Mouse (Mus musculus) heart, embryonic 11.5 days (tissue): ENCODE measurements around the gene Glmn. TPM values are rescaled to one million over a fixed set of nuclear protein-coding genes. Genes with fewer than 3 reads are reported as not detected.

ENCODE experiments used
- ATAC-seq: fragments of 200-750 bp; cut with Nextera tagmentation; replicated peaks from 2 replicates; pipeline ENCODE4 v1.8.0; 2017; ENCODE audit warnings: moderate library complexity; ENCODE audit not compliant: insufficient number of reproducible peaks, low FRiP score, low TSS enrichment
- H3K27ac ChIP-seq: fragments of 300-500 bp; sonication (generic); 2 replicates; pipeline ENCODE4 v1.5.1; 2014; ENCODE audit warnings: mild to moderate bottlenecking, low read depth, low read length
- H3K27me3 ChIP-seq: fragments of 300-500 bp; sonication (generic); 2 replicates; pipeline ENCODE4 v1.6.1; 2014; ENCODE audit warnings: mild to moderate bottlenecking, low read length, mixed read lengths; ENCODE audit not compliant: control insufficient read depth, insufficient read depth
- H3K36me3 ChIP-seq: fragments of 300-500 bp; sonication (generic); 2 replicates; pipeline ENCODE4 v1.6.1; 2014; ENCODE audit warnings: mild to moderate bottlenecking, low read length, moderate library complexity, mixed read lengths; ENCODE audit not compliant: control insufficient read depth, insufficient read depth
- H3K4me1 ChIP-seq: fragments of 300-500 bp; sonication (generic); 2 replicates; pipeline ENCODE4 v1.6.1; 2014; ENCODE audit warnings: low read length; ENCODE audit not compliant: control insufficient read depth, insufficient read depth
- H3K4me2 ChIP-seq: fragments of 300-500 bp; sonication (generic); 2 replicates; pipeline ENCODE4 v1.6.1; 2014; ENCODE audit warnings: mild to moderate bottlenecking, moderate library complexity
- H3K4me3 ChIP-seq: fragments of 300-500 bp; sonication (generic); 2 replicates; pipeline ENCODE4 v1.5.1; 2014; ENCODE audit warnings: low read depth, low read length
- H3K9ac ChIP-seq: fragments of 300-500 bp; sonication (generic); 2 replicates; pipeline ENCODE4 v1.6.1; 2014; ENCODE audit warnings: mild to moderate bottlenecking, low read depth, low read length, moderate library complexity
- H3K9me3 ChIP-seq: fragments of 300-500 bp; sonication (generic); replicated peaks from 2 replicates; pipeline ENCODE4 v1.6.1; 2016; ENCODE audit warnings: low read length; ENCODE audit not compliant: control insufficient read depth
- WGBS: fragments of 180-500 bp; shearing (Covaris S2); extraction: QIAGEN DNeasy Blood & Tissue Kit; methylation state at CpG from one replicate; pipeline ENCODE4 v1.1.7; 2014; ENCODE audit not compliant: insufficient replicate concordance; 5-methylcytosine and 5-hydroxymethylcytosine counted together
- polyA plus RNA-seq: library from polyadenylated mRNA; unstranded; fragments of >200 nt; fragmentation: Nextera tagmentation; extraction: Ambion mirVana; gene quantifications from 2 replicates; pipeline ENCODE4 v1.2.1, GENCODE M21; 2014

Gene Glmn
- polyA plus RNA-seq: 27.9 and 29.7 TPM in 2 replicates

DNA sequence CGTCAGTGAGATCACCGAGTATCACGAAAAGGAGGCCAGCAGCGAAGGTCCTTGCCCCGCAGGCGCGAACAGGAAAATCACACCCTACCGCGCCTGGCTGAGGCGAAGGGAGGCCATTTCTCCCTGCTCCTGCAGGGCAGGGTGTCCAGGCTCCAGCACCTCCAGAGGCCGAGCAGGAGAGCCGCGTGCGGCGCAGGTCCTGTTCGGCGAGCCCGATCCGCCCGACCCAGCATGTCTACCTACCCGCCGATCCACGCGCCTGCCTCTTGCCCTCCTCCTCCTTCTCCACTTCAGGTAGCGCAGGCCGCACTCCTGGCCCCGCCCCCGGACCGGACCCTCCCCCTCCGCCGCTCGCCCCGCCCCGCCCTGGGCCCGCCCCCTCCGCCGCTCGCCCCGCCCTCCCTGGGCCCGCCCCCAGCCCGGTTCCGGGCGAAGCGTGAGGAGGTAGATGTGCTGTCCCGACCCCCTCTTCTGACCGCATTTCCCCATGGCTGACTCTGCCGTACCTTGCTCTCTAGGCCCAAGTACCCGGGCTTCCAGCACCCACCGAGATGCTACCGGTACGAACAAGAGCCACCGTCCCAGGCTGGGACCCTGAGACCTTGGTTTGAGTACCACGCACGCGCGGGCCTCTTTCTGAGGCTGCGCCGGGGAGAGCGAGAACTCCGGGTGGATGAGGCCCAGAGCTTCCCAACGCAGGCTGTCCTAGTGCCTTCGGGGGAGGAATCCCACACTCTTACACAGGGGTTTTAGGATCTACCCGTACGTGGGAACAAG lies at the start of gene Glmn, which contains the start of gene Rpap2:
Glmn (minus strand) TSS at position 588 of the 777 bp plus-strand sequence.
Rpap2 (plus strand) TSS at position 73 of the 777 bp plus-strand sequence.
- H3K36me3 ChIP-seq: peaks cover 5% of the 10 kb centered on the region
- under 1% methylated on average over 58 of the region's 64 CpGs for WGBS
- peak within 1 kb of the TSS; percentile 81 for H3K9ac ChIP-seq
- no peaks in the 10 kb centered on the region for H3K27me3 ChIP-seq
- no peaks in the 10 kb centered on the region for H3K4me1 ChIP-seq
- peak within 1 kb of the TSS; percentile 80 for H3K4me2 ChIP-seq
- H3K27ac ChIP-seq: peak within 1 kb of the TSS; percentile 47
- H3K9me3 ChIP-seq: no peaks in the 10 kb centered on the region
- H3K4me3 ChIP-seq: peak within 1 kb of the TSS; percentile 50
- peak; percentile 96 for ATAC-seq

GRCm38 (mm10) chr5:107645935-107646334 lies 48.2 kb upstream of the Glmn start:
- peaks cover 4% of the 10 kb centered on the region; the same call in 1 of the 2 replicates for H3K4me1 ChIP-seq
- 83% methylated on average over 2 of the region's 2 CpGs for WGBS
- H3K36me3 ChIP-seq: no peaks in the 10 kb centered on the region; the same call in none of the 2 replicates
- H3K4me3 ChIP-seq: no peak overlapping the region
- no peak overlapping the region for H3K9ac ChIP-seq
- no peak overlapping the region for H3K27ac ChIP-seq
- no peak overlapping the region for H3K4me2 ChIP-seq
- H3K9me3 ChIP-seq: no peaks in the 10 kb centered on the region
- ATAC-seq: no peak
- H3K27me3 ChIP-seq: no peaks in the 10 kb centered on the region

DNA sequence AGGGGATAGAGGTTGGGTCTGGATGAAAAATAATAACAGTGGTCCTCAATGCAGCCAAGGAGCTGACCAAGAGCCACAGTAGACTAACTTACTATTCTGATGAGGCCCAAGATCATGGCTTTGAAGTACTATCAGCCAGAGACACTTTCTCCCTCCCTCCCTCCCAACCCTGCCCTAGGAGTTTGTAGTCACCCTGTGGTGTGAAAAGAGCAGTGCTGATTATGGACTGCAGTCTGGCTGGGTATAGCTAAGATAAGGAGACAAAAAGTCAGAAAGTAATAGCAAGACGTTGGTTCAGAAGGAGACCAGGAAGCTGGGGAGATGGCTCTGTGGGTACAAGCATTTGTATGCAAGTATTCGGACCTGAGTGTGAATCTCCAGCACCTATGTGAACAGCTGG lies 46.9 kb upstream of the Glmn start:
- Histone ChIP-seq H3K4me1 (peaks cover 4% of the 10 kb centered on the region; the same call in 1 of the 2 replicates), H3K36me3 (no peaks in the 10 kb centered on the region; the same call in none of the 2 replicates), H3K9me3 (no peaks in the 10 kb centered on the region), H3K27me3 (no peaks in the 10 kb centered on the region), H3K4me2 (no peak overlapping the region), H3K27ac (no peak overlapping the region), H3K9ac (no peak overlapping the region), H3K4me3 (no peak overlapping the region)
- no peak for ATAC-seq
- 61% methylated on average over 2 of the region's 2 CpGs for WGBS

- no peak overlapping the region for H3K27ac ChIP-seq
- 81% methylated on average over 8 of the region's 8 CpGs for WGBS
- H3K9ac ChIP-seq: no peak overlapping the region
- no peak overlapping the region for H3K4me2 ChIP-seq
- H3K4me3 ChIP-seq: no peak overlapping the region
- no peaks in the 10 kb centered on the region for H3K27me3 ChIP-seq
- no peaks in the 10 kb centered on the region for H3K4me1 ChIP-seq
- H3K9me3 ChIP-seq: no peaks in the 10 kb centered on the region
- ATAC-seq: no peak
- no peaks in the 10 kb centered on the region; the same call in none of the 2 replicates for H3K36me3 ChIP-seq
These were observed 40.7 kb upstream of the Glmn start for GRCm38 (mm10) chr5:107638366-107638765.

DNA sequence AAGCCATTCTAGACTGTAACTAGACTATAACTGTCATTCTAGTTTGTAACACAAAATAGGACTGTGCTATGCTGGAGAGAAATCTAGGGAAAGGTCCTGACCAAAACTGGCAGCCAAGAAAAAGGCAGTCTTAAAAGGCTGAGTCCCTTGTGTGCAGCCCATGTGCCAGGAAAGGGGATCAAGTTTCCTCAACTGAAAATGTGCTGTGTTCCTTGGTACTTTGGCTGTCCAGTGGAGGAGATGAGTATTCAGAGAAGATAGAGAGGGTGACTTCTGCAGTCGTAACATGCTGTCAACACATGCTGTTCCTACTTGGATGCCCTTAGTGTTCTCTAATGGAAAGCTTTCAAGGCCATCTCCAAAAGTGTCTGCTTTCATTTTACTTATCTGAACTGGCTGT lies 39.4 kb upstream of the Glmn start:
- no peak for ATAC-seq
- Histone ChIP-seq H3K4me3 (no peak overlapping the region), H3K27me3 (no peaks in the 10 kb centered on the region), H3K4me2 (no peak overlapping the region), H3K4me1 (no peaks in the 10 kb centered on the region), H3K36me3 (no peaks in the 10 kb centered on the region; the same call in none of the 2 replicates), H3K27ac (no peak overlapping the region), H3K9me3 (no peaks in the 10 kb centered on the region), H3K9ac (no peak overlapping the region)
- 41% methylated on average over 1 of the region's 1 CpGs for WGBS

DNA sequence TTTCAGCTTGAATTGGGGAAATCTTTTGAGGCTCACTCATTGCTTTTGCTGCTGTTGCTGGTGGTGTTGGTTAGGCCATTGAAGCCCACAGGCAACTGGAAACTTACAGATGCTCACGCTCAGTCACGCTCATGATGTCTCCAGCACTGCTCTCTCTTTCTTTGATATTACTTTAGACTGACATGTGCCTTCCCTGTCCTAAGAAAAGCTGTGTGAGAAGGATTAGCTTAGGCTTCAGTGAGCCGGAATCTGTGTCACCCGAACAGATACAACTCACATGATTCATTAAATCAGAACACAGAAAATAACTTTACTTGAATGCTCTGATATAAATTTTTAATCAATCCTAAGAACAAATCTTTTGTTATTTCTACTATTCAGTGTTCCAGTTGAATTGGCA lies 36.0 kb upstream of the Glmn start:
- no peak overlapping the region for H3K9ac ChIP-seq
- H3K27me3 ChIP-seq: no peaks in the 10 kb centered on the region
- no peak overlapping the region for H3K27ac ChIP-seq
- WGBS: 91% methylated on average over 4 of the region's 4 CpGs
- H3K4me2 ChIP-seq: no peak overlapping the region
- H3K9me3 ChIP-seq: no peaks in the 10 kb centered on the region
- no peak overlapping the region for H3K4me3 ChIP-seq
- H3K36me3 ChIP-seq: 0 out of 2 replicates have a peak, but pooled peaks cover 2% of the 10 kb centered on the region
- no peak for ATAC-seq
- H3K4me1 ChIP-seq: no peaks in the 10 kb centered on the region

DNA sequence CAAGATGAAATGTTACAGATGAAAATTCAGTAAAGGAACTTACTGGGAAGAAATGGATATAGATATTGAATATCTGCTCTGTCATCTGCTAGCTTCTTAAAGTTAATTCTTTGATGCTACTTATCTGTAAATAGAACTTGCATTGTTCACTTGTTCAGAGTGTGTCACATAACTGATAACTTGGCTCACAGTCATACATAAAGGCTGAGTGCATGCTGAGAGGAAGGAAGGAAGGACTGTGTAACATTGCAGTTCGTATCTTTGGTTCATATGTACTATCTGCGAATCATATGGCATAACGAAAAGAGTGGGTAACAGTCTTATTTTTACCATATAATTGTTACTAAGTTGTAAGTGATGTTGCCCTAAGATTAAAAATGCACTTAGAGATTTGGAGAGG lies 23.6 kb upstream of the Glmn start:
- peaks cover 2% of the 10 kb centered on the region; the same call in 1 of the 2 replicates for H3K36me3 ChIP-seq
- no peak for ATAC-seq
- 80% methylated on average over 3 of the region's 3 CpGs for WGBS

DNA sequence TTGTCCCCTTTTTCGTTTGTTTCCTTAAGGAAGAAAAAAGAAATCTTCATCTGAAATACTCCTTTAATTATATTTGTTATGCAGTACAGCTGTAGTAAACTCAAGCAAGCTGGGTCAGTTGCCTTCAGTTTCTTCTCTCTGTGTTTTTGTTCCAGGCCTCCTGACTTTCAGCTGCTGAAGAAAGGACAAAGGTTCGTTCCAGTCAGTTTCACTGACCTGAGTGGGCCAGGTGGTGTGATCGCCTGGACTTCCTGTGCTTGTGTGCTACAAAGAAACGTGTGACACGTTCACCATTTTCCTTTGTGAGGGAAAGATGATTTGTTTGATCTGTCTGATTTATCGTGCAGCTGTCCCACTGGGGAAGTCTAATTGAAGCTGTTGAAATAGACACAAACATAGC lies 20.3 kb upstream of the Glmn start:
- no peak for ATAC-seq
- H3K36me3 ChIP-seq: peaks cover 2% of the 10 kb centered on the region; the same call in 1 of the 2 replicates
- H3K9ac ChIP-seq: no peak overlapping the region
- H3K4me2 ChIP-seq: no peak overlapping the region
- H3K27me3 ChIP-seq: no peaks in the 10 kb centered on the region
- no peaks in the 10 kb centered on the region for H3K9me3 ChIP-seq
- no peaks in the 10 kb centered on the region for H3K4me1 ChIP-seq
- WGBS: 82% methylated on average over 6 of the region's 6 CpGs
- H3K4me3 ChIP-seq: no peak overlapping the region
- H3K27ac ChIP-seq: no peak overlapping the region

More for the DNA sequence above, 23.6 kb upstream of the Glmn start:
- Histone ChIP-seq H3K27me3 (no peaks in the 10 kb centered on the region), H3K9ac (no peak overlapping the region), H3K27ac (no peak overlapping the region), H3K4me2 (no peak overlapping the region), H3K4me1 (no peaks in the 10 kb centered on the region), H3K9me3 (no peaks in the 10 kb centered on the region), H3K4me3 (no peak overlapping the region)
